Mouse (Mus musculus) small intestine, adult 2 months (tissue): ENCODE data around the gene Ugt1a9. TPM values are rescaled to one million over a fixed set of nuclear protein-coding genes. Genes with fewer than 3 reads are reported as not detected.
"Not testable (repeated sequence)": the region's sequence is repeated elsewhere in the genome, so short reads cannot be mapped to it uniquely, and the experiment has no call there.

Experiments used
- H3K27ac ChIP-seq: fragments of 200-500 bp; 2 replicates; pipeline ENCODE4 v1.5.1; 2012; ENCODE audit warnings: low read depth, low read length, control low read depth, inconsistent platforms; ENCODE audit not compliant: insufficient read depth
- H3K27me3 ChIP-seq: fragments of 200-500 bp; 2 replicates; pipeline ENCODE4 v1.6.1; 2012; ENCODE audit warnings: mild to moderate bottlenecking, moderate library complexity, low read length, inconsistent platforms; ENCODE audit not compliant: control insufficient read depth, insufficient read depth
- H3K36me3 ChIP-seq: fragments of 200-500 bp; 2 replicates; pipeline ENCODE4 v1.6.1; 2012; ENCODE audit warnings: mild to moderate bottlenecking, low read length, control low read depth, inconsistent platforms; ENCODE audit not compliant: control insufficient read depth, insufficient read depth
- H3K4me1 ChIP-seq: fragments of 200-500 bp; 2 replicates; pipeline ENCODE4 v1.6.1; 2012; ENCODE audit warnings: low read length, inconsistent platforms, mixed read lengths; ENCODE audit not compliant: control insufficient read depth, insufficient read depth, insufficient read length
- H3K4me3 ChIP-seq: fragments of 200-500 bp; 2 replicates; pipeline ENCODE4 v1.5.1; 2012; ENCODE audit warnings: low read depth, mild to moderate bottlenecking, control low read depth, inconsistent platforms, low read length, moderate library complexity
- CTCF ChIP-seq: fragments of 200-500 bp; IDR thresholded peaks from 2 replicates; pipeline ENCODE4 v1.5.1; 2012; ENCODE audit warnings: low read depth, mild to moderate bottlenecking, control low read depth, inconsistent platforms, low read length, moderate library complexity, mixed read lengths; ENCODE audit not compliant: insufficient replicate concordance, insufficient read length; ENCODE audit errors: extremely low read depth
- POLR2A ChIP-seq: fragments of 200-500 bp; IDR thresholded peaks from 2 replicates; pipeline ENCODE4 v1.6.1; 2012; ENCODE audit warnings: low read depth, mild to moderate bottlenecking, control low read depth, inconsistent platforms, low read length, moderate library complexity
- WGBS: fragments of 180-500 bp; shearing (Covaris S2); methylation state at CpG from one replicate; pipeline ENCODE4 v1.1.7; 2018; 5-methylcytosine and 5-hydroxymethylcytosine counted together
- polyA plus RNA-seq: library from polyadenylated mRNA; depleted of rRNA; stranded (reverse); fragments of >200 nt; gene quantifications from 2 replicates; pipeline ENCODE4 v1.2.3, GENCODE M21; 2012; rRNA removed

The Ugt1a9 gene
- polyA plus RNA-seq: 0.36 and 0.37 TPM in 2 replicates

DNA sequence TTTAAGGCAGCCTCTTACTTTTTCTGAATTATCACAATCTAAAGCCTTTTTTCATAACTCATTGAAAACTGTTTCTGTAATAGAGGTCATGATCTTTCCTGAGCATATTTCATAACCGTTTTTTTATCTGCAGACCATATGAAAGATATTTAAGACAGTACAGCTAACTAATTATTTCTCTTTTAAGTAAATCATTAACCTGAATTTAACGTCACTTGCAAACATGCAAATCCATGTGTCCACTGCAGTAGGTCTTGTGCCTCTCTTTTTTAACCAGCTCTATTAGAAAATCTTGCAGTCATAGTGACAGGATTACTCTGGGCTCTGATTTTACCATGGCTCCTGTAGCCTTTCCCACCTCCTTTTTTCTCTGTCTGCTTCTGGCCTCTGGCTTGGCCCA, at the start of gene Ugt1a9:
Gene Ugt1a9, plus strand, starts transcription at position 306 of the 400 bp plus-strand sequence.
- no peak within 1 kb of the TSS for H3K27ac ChIP-seq

DNA sequence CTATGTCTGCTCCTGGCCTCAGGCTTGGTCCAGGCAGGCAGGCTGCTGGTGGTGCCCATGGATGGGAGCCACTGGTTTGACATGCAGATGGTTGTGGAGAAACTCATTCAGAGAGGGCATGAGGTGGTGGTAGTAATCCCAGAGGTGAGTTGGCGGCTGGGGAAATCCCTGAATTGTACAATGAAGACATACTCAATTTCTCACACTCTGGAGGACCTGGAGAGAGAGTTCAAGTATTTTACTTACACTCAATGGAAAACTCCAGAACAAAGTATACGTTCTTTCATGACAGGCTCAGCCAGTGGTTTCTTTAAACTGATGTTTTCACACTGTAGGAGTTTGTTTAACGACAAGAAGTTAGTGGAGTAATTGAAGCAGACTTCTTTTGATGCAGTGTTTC, 45.4 kb upstream of the Ugt1a9 start:
- H3K36me3 ChIP-seq, H3K27ac ChIP-seq, H3K27me3 ChIP-seq, H3K4me1 ChIP-seq, H3K4me3 ChIP-seq: not testable (repeated sequence)
- WGBS: 82% methylated on average over 3 of the region's 3 CpGs

More for the DNA sequence above, at the start of gene Ugt1a9:
- TF ChIP-seq CTCF: no peak
- TF ChIP-seq POLR2A: no peak
- WGBS: 15% methylated on average over 2 of the region's 2 CpGs
- no peaks in the 10 kb centered on the region for H3K36me3 ChIP-seq
- no peaks in the 10 kb centered on the region for H3K27me3 ChIP-seq
- no peak within 1 kb of the TSS for H3K4me3 ChIP-seq
- H3K4me1 ChIP-seq: peaks cover 3% of the 10 kb centered on the region; the same call in 1 of the 2 replicates

DNA sequence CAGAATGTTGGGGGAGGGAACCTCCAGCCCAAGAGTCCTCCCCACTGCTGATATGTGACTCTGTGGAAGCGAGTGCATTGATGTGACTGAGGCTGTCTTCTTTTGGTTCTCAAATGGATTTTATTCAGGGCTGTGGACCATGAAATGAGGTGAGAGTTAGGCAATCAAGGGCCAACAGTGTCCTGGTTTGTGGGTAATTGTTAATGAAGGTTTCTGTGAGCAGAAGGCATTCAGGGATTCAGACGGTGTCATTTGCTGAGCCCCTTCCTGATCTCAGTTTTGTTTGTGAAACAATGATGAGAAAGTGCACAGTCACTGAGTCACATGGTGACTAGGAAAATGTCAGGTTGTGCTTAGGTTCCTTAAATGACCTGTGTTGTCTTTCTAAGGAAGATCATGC, 27.6 kb upstream of the Ugt1a9 start:
- H3K36me3 ChIP-seq, H3K27me3 ChIP-seq, H3K4me3 ChIP-seq, H3K27ac ChIP-seq, H3K4me1 ChIP-seq: not testable (repeated sequence)
- 77% methylated on average over 1 of the region's 2 CpGs for WGBS

DNA sequence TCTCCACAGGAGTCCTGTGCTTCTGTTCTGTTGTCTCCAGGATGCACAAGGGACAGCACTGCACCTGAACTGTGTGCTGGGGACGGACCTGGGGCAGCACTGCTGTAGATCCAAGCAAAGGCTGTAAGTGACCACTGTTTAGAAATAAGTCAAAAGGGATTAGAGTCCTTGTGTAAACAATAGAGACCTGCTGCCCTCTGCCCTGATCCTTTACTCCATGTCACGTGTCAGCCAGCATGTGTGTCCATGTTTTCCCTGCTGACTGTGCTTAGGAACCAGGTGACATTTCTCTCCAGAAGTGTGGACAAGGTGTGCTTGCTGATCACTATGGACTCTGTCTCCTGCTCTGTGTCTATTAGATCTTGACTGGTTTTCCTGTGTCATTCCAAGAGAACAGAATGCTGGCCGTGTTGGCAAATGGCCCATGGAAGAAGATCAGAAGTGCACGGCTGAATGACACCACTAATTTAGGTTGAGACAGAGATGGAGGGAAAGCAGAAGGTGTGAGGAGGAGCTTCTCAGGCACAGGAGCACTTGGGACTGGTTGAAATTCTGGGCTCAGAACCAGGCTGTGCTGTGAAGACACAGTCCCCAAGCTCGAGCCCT, 25.7 kb upstream of the Ugt1a9 start:
- H3K36me3 ChIP-seq, H3K27ac ChIP-seq: not testable (repeated sequence)
- WGBS: 67% methylated on average over 4 of the region's 5 CpGs

DNA sequence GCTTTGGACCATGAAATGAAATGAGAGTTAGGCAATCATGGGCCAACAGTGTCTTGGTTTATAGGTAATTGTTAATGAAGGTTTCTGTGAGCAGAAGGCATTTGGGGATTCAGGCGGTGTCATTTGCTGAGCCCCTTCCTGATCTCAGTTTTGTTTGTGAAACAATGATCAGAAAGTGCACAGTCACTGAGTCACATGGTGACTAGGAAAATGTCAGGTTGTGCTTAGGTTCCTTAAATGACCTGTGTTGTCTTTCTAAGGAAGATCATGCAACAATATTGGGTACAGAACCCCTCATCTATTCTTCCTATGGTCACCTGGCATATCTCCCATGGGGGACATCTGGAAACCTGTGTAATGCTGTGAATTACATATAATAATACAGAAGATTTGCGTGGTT, 23.2 kb upstream of the Ugt1a9 start:
- not testable (repeated sequence) for H3K27ac ChIP-seq, H3K4me1 ChIP-seq, H3K4me3 ChIP-seq, H3K36me3 ChIP-seq, H3K27me3 ChIP-seq
- WGBS: 84% methylated on average over 2 of the region's 2 CpGs

More for the DNA sequence above, 25.7 kb upstream of the Ugt1a9 start:
- H3K27me3 ChIP-seq, H3K4me3 ChIP-seq, H3K4me1 ChIP-seq: not testable (repeated sequence)

DNA sequence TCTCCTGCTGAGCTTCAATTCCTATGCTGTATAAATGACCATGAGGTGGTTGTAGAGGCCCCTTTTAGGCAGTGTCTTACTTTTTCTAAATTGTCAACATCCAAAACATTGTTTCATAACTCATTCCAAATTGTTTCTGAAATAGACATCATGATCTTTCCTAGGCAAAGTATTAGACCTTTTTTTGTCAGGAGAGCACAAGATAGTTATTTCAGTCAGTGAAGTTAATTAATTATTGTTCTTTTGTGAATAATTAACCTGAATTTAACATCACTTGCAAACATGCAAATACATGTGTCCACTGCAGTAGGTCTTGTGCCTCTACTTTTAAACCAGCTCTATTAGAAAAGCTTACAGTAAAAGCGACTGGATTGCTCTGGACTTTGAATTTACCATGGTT, 15.5 kb upstream of the Ugt1a9 start, which contains the start of gene Ugt1a10:
Gene Ugt1a10, plus strand, starts transcription at position 301 of the 400 bp plus-strand sequence.
- TF ChIP-seq CTCF: no peak
- TF ChIP-seq POLR2A: no peak
- Histone ChIP-seq H3K27ac (no peak within 1 kb of the TSS), H3K4me1 (no peaks in the 10 kb centered on the region), H3K27me3 (no peaks in the 10 kb centered on the region), H3K36me3 (no peaks in the 10 kb centered on the region), H3K4me3 (no peak within 1 kb of the TSS)
- 82% methylated on average over 1 of the region's 1 CpGs for WGBS

DNA sequence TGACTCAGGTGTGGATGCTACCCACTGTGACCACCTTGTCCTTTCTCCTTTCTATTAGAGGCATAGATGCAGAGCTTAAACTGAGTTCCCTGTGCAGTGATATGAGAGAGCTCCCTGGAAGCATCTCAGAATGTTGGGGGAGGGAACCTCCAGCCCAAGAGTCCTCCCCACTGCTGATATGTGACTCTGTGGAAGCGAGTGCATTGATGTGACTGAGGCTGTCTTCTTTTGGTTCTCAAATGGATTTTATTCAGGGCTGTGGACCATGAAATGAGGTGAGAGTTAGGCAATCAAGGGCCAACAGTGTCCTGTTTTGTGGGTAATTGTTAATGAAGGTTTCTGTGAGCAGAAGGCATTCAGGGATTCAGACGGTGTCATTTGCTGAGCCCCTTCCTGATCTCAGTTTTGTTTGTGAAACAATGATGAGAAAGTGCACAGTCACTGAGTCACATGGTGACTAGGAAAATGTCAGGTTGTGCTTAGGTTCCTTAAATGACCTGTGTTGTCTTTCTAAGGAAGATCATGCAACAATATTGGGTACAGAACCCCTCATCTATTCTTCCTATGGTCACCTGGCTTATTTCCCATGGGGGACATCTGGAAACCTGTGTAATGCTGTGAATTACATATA, 4.0 kb upstream of the Ugt1a9 start:
- not testable (repeated sequence) for H3K4me1 ChIP-seq, H3K27ac ChIP-seq, H3K36me3 ChIP-seq, H3K27me3 ChIP-seq, H3K4me3 ChIP-seq
- WGBS: 86% methylated on average over 1 of the region's 2 CpGs

DNA sequence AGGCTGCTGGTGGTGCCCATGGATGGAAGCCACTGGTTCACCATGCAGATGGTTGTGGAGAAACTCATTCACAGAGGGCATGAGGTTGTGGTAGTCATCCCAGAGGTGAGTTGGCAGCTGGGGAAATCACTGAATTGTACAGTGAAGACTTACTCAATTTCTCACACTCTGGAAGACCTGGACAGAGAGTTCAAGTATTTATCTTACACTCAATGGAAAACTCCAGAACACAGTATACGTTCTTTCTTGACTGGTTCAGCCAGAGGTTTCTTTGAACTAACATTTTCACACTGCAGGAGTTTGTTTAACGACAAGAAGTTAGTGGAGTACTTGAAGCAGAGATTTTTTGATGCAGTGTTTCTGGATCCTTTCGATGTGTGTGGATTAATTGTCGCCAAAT, 302 bp downstream of the Ugt1a9 start:
- Histone ChIP-seq H3K27ac (no peak overlapping the region), H3K36me3 (no peaks in the 10 kb centered on the region), H3K4me3 (no peak overlapping the region), H3K4me1 (peaks cover 3% of the 10 kb centered on the region; the same call in 1 of the 2 replicates), H3K27me3 (no peaks in the 10 kb centered on the region)
- WGBS: 82% methylated on average over 4 of the region's 4 CpGs
- TF ChIP-seq CTCF (no peak), POLR2A (no peak)
